Mouse (Mus musculus) thymus, adult 2 months (tissue): Measurements from ENCODE around the gene Capn13. TPM values are rescaled to one million over a fixed set of nuclear protein-coding genes. Genes with fewer than 3 reads are reported as not detected.
"Not testable (repeated sequence)": the region's sequence is repeated elsewhere in the genome, so short reads cannot be mapped to it uniquely, and the experiment has no call there.

Experiments
- DNase-seq: peaks from one replicate; pipeline ENCODE4 v3.0.0; 2021
- H3K27ac ChIP-seq: fragments of 200-500 bp; 2 replicates; pipeline ENCODE4 v1.5.1; 2012; ENCODE audit warnings: low read length, control low read depth; ENCODE audit not compliant: control insufficient read depth, insufficient read depth
- H3K27me3 ChIP-seq: fragments of 200-500 bp; 2 replicates; pipeline ENCODE4 v1.6.1; 2012; ENCODE audit warnings: mild to moderate bottlenecking, low read length, moderate library complexity, mixed read lengths; ENCODE audit not compliant: control insufficient read depth, insufficient read depth
- H3K36me3 ChIP-seq: fragments of 200-500 bp; 2 replicates; pipeline ENCODE4 v1.6.1; 2012; ENCODE audit warnings: mild to moderate bottlenecking, low read length, moderate library complexity; ENCODE audit not compliant: control insufficient read depth, insufficient read depth
- H3K4me1 ChIP-seq: fragments of 200-500 bp; replicated peaks from 2 replicates; pipeline ENCODE4 v1.6.1; 2012; ENCODE audit warnings: low read length; ENCODE audit not compliant: control insufficient read depth, insufficient read depth
- H3K4me3 ChIP-seq: fragments of 200-500 bp; 2 replicates; pipeline ENCODE4 v1.5.1; 2012; ENCODE audit warnings: mild to moderate bottlenecking, low read length, control low read depth, moderate library complexity; ENCODE audit not compliant: control insufficient read depth, insufficient read depth
- CTCF ChIP-seq: fragments of 200-500 bp; IDR thresholded peaks from 2 replicates; pipeline ENCODE4 v1.5.1; 2012; ENCODE audit warnings: mild to moderate bottlenecking, control low read depth, low read length, moderate library complexity, borderline replicate concordance; ENCODE audit not compliant: control insufficient read depth, poor library complexity, insufficient read depth; ENCODE audit errors: extremely low read depth
- POLR2A ChIP-seq: fragments of 200-500 bp; IDR thresholded peaks from 2 replicates; pipeline ENCODE4 v1.6.1; 2012; ENCODE audit warnings: mild to moderate bottlenecking, low read length, control low read depth, moderate library complexity; ENCODE audit not compliant: control insufficient read depth, poor library complexity, insufficient read depth; ENCODE audit errors: extremely low read depth
- WGBS: fragments of 180-500 bp; shearing (Covaris S2); methylation state at CpG from one replicate; pipeline ENCODE4 v1.1.7; 2018; 5-methylcytosine and 5-hydroxymethylcytosine counted together
- polyA plus RNA-seq: library from polyadenylated mRNA; depleted of rRNA; stranded (reverse); fragments of >200 nt; gene quantifications from 2 replicates; pipeline ENCODE4 v1.2.3, GENCODE M21; 2012

Capn13 gene
- polyA plus RNA-seq, 1 experiment, result 0.38 TPM

DNA sequence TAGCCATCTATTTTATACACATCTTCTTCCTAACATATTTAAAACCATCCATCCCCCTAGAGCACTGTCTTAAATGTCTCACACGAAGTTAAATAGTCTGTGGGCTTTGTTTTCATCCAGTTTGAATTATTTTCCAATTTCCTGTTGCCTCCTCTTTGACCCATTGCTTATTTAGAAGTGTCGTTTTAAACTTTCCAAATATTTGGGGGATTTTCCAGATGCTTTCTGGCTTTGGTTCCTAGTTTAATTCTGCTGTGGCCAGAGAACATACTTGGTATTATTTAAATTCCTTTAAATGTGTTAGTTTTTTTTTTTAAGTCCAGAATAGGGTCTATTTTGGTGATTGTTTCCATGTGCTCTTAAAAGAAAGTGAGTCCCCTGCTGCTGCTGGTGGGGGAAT, 116.4 kb downstream of the Capn13 start:
- WGBS, result 84% methylated on average over 2 of the region's 2 CpGs
- Histone ChIP-seq H3K4me3 (no peak overlapping the region), H3K36me3 (no peaks in the 10 kb centered on the region), H3K27ac (no peak overlapping the region), H3K27me3 (no peaks in the 10 kb centered on the region), H3K4me1 (no peaks in the 10 kb centered on the region)
- TF ChIP-seq POLR2A, result no peak
- TF ChIP-seq CTCF, result no peak
- DNase-seq, result no peak

DNA sequence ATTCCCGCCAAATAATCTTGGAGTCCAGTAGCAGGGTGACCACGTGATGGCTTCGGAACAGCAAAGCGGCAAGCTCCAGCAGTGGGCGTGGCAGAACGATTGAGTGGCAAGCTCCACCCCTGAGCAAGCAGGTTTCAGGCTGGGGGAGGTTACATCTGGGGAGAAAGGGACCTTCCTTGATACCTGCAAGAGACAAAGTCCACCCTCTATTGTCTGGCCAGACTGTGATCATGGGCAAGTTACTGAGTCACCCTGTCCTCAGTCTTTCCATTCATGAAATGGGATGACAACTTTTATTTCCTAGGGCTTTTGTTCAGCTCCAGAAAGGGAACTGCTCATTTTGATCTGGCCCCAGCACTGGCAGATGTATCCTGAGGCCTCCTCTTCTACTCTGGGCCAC, 118.0 kb downstream of the Capn13 start:
- H3K4me3 ChIP-seq, DNase-seq, H3K4me1 ChIP-seq, H3K27ac ChIP-seq, H3K27me3 ChIP-seq, H3K36me3 ChIP-seq: not testable (repeated sequence)
- 85% methylated on average over 6 of the region's 6 CpGs for WGBS

DNA sequence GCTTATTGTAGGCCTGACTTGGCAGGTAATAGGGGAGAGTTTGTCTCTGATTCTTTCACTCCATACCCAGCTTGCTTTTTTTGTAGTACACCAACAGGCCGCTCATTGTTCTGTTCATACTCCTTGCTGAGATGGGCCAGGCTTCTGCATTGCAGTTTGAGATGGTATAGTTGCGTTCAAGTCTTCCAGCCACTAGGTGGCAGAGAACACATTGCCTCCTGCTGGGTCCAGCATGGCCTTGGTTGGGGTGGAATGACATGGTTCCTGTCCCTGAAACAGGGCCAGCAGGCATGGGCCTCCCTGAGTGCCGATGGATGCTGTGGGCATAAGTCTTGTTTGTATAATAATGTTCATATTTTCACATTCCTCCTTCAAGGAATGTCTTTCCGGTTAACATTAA, 122.9 kb downstream of the Capn13 start:
- TF ChIP-seq POLR2A (no peak), CTCF (peak; percentile 32; the same call in 1 of the 2 replicates)
- no peaks in the 10 kb centered on the region for H3K27me3 ChIP-seq
- no peak for DNase-seq
- H3K27ac ChIP-seq, result no peak overlapping the region
- peaks cover 7% of the 10 kb centered on the region for H3K4me1 ChIP-seq
- no peak overlapping the region for H3K4me3 ChIP-seq
- WGBS, result 96% methylated on average over 4 of the region's 4 CpGs
- H3K36me3 ChIP-seq, result no peaks in the 10 kb centered on the region

- Histone ChIP-seq H3K27ac (no peak overlapping the region), H3K4me1 (peaks cover 18% of the 10 kb centered on the region), H3K4me3 (no peak overlapping the region), H3K27me3 (no peaks in the 10 kb centered on the region), H3K36me3 (no peaks in the 10 kb centered on the region)
- no peak for DNase-seq
- 97% methylated on average over 10 of the region's 10 CpGs for WGBS
- TF ChIP-seq POLR2A, result no peak
- TF ChIP-seq CTCF, result no peak
Observed at GRCm38 (mm10) chr17:73275066-73275465, 125.6 kb downstream of the Capn13 start.

DNA sequence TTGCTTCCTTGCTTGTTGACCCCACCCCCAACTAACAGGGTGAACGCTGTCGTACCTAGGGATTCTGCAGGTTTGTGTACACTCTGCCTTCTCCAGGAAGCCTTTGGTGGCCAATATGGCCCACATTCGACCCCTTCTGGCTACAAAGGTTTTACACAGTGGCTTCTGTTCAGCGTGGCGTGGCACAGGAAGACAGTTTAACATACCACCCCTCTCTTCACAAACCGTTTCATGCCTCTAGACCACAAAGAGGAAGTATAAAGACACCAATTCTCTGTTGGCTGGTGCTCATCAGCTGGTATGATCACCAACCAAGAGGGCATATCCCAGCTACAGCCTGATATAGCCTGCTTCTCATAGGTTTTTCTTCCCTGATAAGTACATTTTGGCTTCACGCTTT, 126.9 kb downstream of the Capn13 start:
- H3K4me1 ChIP-seq, result peaks cover 18% of the 10 kb centered on the region
- no peaks in the 10 kb centered on the region for H3K36me3 ChIP-seq
- DNase-seq, result peak; percentile 19
- 15% methylated on average over 7 of the region's 7 CpGs for WGBS
- TF ChIP-seq POLR2A (no peak), CTCF (no peak)
- H3K27me3 ChIP-seq, result no peaks in the 10 kb centered on the region
- no peak overlapping the region for H3K4me3 ChIP-seq
- H3K27ac ChIP-seq, result peak overlapping the region; percentile 69

- 97% methylated on average over 7 of the region's 7 CpGs for WGBS
- Histone ChIP-seq H3K27me3 (no peaks in the 10 kb centered on the region), H3K4me3 (no peak overlapping the region)
Observed at GRCm38 (mm10) chr17:73271797-73272600, 128.7 kb downstream of the Capn13 start.

DNA sequence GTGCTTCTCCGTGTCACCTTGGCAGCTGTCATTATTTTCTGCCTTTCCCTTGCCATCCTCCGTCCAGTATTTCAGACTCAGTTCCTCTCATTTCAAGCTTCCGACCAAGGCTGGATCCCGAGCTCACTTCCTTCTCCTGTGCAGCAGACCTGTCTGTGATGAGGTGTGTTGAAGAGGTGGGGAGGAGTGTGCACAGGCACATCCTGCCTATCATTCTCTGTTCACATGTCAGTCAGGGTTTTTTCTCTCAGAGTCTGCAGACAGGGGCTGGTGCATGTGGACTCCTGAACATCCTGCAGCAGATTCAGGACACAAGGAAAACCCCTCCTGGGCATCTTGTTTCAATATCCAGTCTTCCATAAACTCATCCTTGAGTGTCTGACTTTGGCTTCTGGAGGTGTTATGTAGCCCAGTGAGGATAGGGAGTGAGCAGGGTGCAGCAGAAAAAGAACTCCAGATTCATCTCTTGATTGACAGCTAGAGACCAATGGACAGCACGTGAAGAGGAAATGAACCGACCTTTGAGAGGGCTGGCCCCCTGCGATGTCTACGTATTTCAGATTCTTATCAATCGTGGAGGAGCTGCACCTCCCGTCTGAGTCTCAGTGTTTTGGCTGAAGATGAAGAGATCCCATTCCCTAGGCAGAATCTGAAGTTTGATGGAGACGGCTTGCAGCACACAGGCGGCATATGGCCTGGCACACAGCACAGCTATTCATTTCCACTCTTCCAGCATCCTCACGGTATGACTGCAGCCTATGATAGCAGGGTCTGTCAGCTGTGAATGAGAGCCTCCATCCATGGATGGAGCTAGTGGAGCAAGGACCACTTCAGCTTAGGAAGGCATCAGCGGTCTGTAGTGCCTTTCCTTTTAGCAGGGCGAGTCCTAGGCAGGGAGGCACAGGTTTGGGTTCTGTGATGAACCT, 129.5 kb downstream of the Capn13 start:
- Histone ChIP-seq H3K36me3 (no peaks in the 10 kb centered on the region), H3K4me1 (peaks cover 18% of the 10 kb centered on the region), H3K4me3 (no peak overlapping the region), H3K27me3 (no peaks in the 10 kb centered on the region), H3K27ac (no peak overlapping the region)
- WGBS, result 44% methylated on average over 15 of the region's 15 CpGs
- no peak for DNase-seq
- TF ChIP-seq CTCF (no peak), POLR2A (no peak)

More at GRCm38 (mm10) chr17:73271797-73272600, 128.7 kb downstream of the Capn13 start:
- no peak overlapping the region for H3K27ac ChIP-seq
- H3K4me1 ChIP-seq, result peaks cover 18% of the 10 kb centered on the region
- TF ChIP-seq POLR2A (no peak), CTCF (no peak)
- H3K36me3 ChIP-seq, result no peaks in the 10 kb centered on the region
- DNase-seq, result no peak
